Mouse (Mus musculus): ENCODE results near the gene Dcx. TPM values are rescaled to one million over a fixed set of nuclear protein-coding genes. Genes with fewer than 3 reads are reported as not detected.

The Dcx gene
- polyA plus RNA-seq (2014; fragmentation: Illumina TruSeq; extraction: RNeasy Lipid Tissue Mini Kit (QIAGEN cat#74804); ENCODE audit: low read depth, low replicate concordance) = 1.4 TPM

GRCm38 (mm10) chrX:143932958-143933357 lies at the start of gene Dcx:
TSS of gene Dcx (minus strand) at chrX:143933311.

GRCm38 (mm10) chrX:143827212-143827611 lies 105.9 kb downstream of the Dcx start, which contains the start of gene Capn6:
TSS of gene Capn6 (minus strand) at chrX:143827414.

Other genes starting within 250 kb of the Dcx start
- gene Capn6, start 105.9 kb downstream of the Dcx start, polyA plus RNA-seq (2014; fragmentation: Illumina TruSeq; extraction: RNeasy Lipid Tissue Mini Kit (QIAGEN cat#74804); ENCODE audit: low read depth, low replicate concordance) = 1.8 TPM
- gene A730046J19Rik, start 220.4 kb upstream of the Dcx start, polyA plus RNA-seq (2014; fragmentation: Illumina TruSeq; extraction: RNeasy Lipid Tissue Mini Kit (QIAGEN cat#74804); ENCODE audit: low read depth, low replicate concordance) = 0.25 TPM

Measured in sigmoid colon, adult 10 weeks (tissue).